Mouse (Mus musculus) limb, embryonic 11.5 days (tissue): ENCODE measurements around the gene 4930556J24Rik. TPM values are rescaled to one million over a fixed set of nuclear protein-coding genes. Genes with fewer than 3 reads are reported as not detected.
A peak's percentile ranks its signal among the peaks of the same experiment; 100 is the strongest.

Source experiments
- ATAC-seq: fragments of 200-750 bp; cut with Nextera tagmentation; 2 replicates; pipeline ENCODE4 v1.8.0; 2017; ENCODE audit warnings: low read depth; ENCODE audit not compliant: insufficient number of reproducible peaks, low FRiP score, low TSS enrichment
- DNase-seq: peaks from one replicate; pipeline ENCODE4 v3.0.0-alpha.2; 2015; ENCODE audit warnings: low spot score
- H3K27ac ChIP-seq: fragments of 300-500 bp; sonication (generic); replicated peaks from 2 replicates; pipeline ENCODE4 v1.5.1; 2014; ENCODE audit warnings: low read depth, mild to moderate bottlenecking, low read length
- H3K27me3 ChIP-seq: fragments of 300-500 bp; sonication (generic); 2 replicates; pipeline ENCODE4 v1.6.1; 2014; ENCODE audit warnings: mild to moderate bottlenecking, low read length, mixed read lengths; ENCODE audit not compliant: control insufficient read depth, insufficient read depth
- H3K36me3 ChIP-seq: fragments of 300-500 bp; sonication (generic); 2 replicates; pipeline ENCODE4 v1.6.1; 2014; ENCODE audit warnings: mild to moderate bottlenecking, low read length, moderate library complexity, mixed read lengths; ENCODE audit not compliant: control insufficient read depth, insufficient read depth
- H3K4me1 ChIP-seq: fragments of 300-500 bp; sonication (generic); 2 replicates; pipeline ENCODE4 v1.6.1; 2014; ENCODE audit warnings: low read length, mixed read lengths; ENCODE audit not compliant: control insufficient read depth, insufficient read depth
- H3K4me2 ChIP-seq: fragments of 300-500 bp; sonication (generic); 2 replicates; pipeline ENCODE4 v1.6.1; 2014; ENCODE audit warnings: low read depth, mild to moderate bottlenecking, moderate library complexity; ENCODE audit not compliant: severe bottlenecking
- H3K4me3 ChIP-seq: fragments of 300-500 bp; sonication (generic); 2 replicates; pipeline ENCODE4 v1.5.1; 2014; ENCODE audit warnings: low read depth, low read length
- H3K9ac ChIP-seq: fragments of 300-500 bp; sonication (generic); 2 replicates; pipeline ENCODE4 v1.6.1; 2014; ENCODE audit warnings: mild to moderate bottlenecking, low read length
- H3K9me3 ChIP-seq: fragments of 300-500 bp; sonication (generic); 2 replicates; pipeline ENCODE4 v1.6.1; 2016; ENCODE audit warnings: low read length; ENCODE audit not compliant: control insufficient read depth
- WGBS: fragments of 180-500 bp; shearing (Covaris S2); extraction: QIAGEN DNeasy Blood & Tissue Kit; methylation state at CpG from one replicate; pipeline ENCODE4 v1.1.7; 2014; 5-methylcytosine and 5-hydroxymethylcytosine counted together
- polyA plus RNA-seq: library from polyadenylated mRNA; unstranded; fragments of >200 nt; fragmentation: Nextera tagmentation; extraction: Ambion mirVana; gene quantifications from 2 replicates; pipeline ENCODE4 v1.2.1, GENCODE M21; 2014

Gene 4930556J24Rik
- polyA plus RNA-seq, 1 experiment from 2014 or later: not detected

DNA sequence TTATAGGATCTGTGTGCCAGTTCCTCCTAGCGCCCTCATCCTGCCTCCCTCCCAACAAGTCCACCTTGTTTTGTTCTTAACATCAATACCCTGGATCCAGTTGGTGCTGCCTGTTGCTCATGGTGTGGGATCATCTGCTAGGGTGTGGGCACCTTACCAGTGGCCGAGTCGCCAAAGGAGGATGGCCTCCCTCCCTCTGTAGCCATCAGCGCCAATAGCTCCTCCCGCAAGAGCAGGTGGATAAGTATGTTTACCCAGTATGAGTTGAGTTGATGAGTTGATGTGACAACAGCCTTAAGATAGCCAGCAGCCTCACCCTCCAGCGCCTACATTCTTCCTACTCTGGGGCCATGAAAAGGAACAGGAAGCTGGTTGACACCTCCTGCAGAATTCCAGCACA lies 76.3 kb downstream of the 4930556J24Rik start:
- ATAC-seq: no peak
- H3K9ac ChIP-seq: no peak overlapping the region
- no peak overlapping the region for H3K4me3 ChIP-seq
- H3K27ac ChIP-seq: no peak overlapping the region
- no peaks in the 10 kb centered on the region for H3K9me3 ChIP-seq
- no peak for DNase-seq
- no peaks in the 10 kb centered on the region for H3K4me1 ChIP-seq
- no peaks in the 10 kb centered on the region for H3K27me3 ChIP-seq
- no peak overlapping the region for H3K4me2 ChIP-seq
- H3K36me3 ChIP-seq: 0 out of 2 replicates have a peak, but pooled peaks cover 2% of the 10 kb centered on the region
- 78% methylated on average over 6 of the region's 6 CpGs for WGBS

DNA sequence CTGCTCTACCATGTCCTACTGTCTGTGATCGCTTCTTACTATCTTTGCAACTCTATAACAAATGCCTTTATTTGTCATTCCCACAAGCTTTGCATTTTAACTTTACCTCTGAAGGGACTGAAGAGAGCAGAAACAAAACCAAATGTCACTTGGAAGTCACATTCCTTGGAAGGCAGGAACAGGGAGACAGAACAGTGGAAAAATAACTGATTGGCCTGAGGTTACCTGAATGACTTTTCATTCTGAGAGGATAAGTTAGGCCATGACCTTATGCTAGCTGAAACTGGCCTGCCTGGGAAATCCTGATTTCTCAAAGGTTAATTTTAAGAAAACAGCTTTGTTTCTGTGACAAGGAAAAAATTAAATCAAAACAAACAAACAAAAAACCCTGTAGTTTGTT lies 80.6 kb downstream of the 4930556J24Rik start:
- DNase-seq: no peak
- no peaks in the 10 kb centered on the region for H3K9me3 ChIP-seq
- no peak overlapping the region for H3K9ac ChIP-seq
- H3K27me3 ChIP-seq: no peaks in the 10 kb centered on the region
- no peak overlapping the region for H3K27ac ChIP-seq
- H3K4me3 ChIP-seq: no peak overlapping the region
- 71% methylated on average over 1 of the region's 1 CpGs for WGBS
- no peak for ATAC-seq
- H3K4me1 ChIP-seq: no peaks in the 10 kb centered on the region
- H3K36me3 ChIP-seq: 0 out of 2 replicates have a peak, but pooled peaks cover 2% of the 10 kb centered on the region
- no peak overlapping the region for H3K4me2 ChIP-seq

DNA sequence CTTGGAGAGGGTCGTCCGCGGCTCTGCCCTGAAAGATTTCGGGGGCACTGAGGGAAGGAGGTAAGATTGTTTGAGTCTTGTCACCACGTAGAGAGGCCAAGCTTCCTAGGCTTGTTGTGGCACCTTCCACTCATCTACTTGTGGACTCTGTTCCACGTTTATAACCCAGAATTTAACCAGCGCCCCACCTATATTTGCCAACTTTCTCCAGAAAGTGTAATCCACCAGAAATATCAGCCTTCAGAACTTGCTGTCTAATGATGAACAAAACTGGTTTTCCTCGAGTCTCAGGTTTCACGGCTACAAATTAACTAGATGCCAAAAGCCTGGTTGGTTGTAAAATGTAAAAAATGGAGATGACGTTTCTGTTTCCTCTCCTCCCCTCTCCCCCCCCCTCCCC lies 81.1 kb downstream of the 4930556J24Rik start:
- peak overlapping the region; percentile 70 for H3K9ac ChIP-seq
- H3K36me3 ChIP-seq: 0 out of 2 replicates have a peak, but pooled peaks cover 2% of the 10 kb centered on the region
- H3K4me1 ChIP-seq: no peaks in the 10 kb centered on the region
- H3K27ac ChIP-seq: peak overlapping the region; percentile 90
- no peaks in the 10 kb centered on the region for H3K27me3 ChIP-seq
- WGBS: 4% methylated on average over 10 of the region's 10 CpGs
- ATAC-seq: peak; percentile 8; the same call in 1 of the 2 replicates
- no peak for DNase-seq
- peak overlapping the region; percentile 45 for H3K4me3 ChIP-seq
- H3K4me2 ChIP-seq: peak overlapping the region; percentile 70
- H3K9me3 ChIP-seq: no peaks in the 10 kb centered on the region

DNA sequence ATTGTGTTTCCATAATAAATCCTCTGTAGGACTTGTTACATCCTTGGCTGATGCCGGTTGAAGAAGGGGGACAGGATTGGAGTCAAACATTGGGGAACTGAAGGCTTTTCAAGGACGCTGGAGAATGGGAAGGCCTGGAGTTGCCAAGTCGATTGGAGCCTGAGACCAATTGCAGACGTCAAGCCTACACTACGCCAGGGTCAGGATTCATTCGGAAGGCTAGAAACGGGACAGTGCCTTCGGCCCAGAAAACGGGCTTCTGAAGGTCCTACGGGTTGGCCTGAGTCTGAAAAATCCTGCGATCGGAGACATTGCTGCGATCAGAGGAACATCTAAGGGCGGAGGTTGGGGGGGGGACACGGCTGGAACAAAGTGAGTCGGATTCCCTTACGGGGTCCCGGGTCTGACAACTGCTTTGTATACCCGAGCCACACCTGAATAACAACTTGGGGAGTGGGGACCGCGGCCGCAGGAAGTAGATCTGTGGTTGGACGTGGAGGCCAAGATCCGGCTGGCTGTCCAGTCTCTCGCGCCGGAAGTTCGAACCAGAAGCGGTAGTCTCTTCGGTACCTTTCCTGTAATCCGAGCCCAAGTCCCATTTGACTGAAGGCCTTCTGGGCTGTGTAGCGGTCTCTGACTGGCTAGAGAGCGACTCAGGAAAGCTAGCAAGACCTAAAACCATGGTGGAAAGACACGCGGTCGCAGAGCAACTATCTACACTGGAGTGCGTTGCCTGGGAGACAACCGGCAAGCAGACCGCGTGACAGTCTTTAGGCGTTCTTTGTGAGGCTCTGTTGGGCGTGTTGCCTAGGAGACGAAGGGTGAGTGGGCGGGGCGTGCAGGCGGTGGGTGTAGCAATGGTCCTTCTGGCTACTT lies 81.9 kb downstream of the 4930556J24Rik start, which contains the start of the genes 4921536K21Rik and Dusp18:
Gene 4921536K21Rik (minus strand): TSS at position 693 of the 876 bp plus-strand sequence.
Gene Dusp18 (plus strand): TSS at position 835 of the 876 bp plus-strand sequence.
- 0 out of 2 replicates have a peak, but pooled peaks cover 2% of the 10 kb centered on the region for H3K36me3 ChIP-seq
- H3K4me2 ChIP-seq: peak within 1 kb of the TSS; percentile 70
- no peaks in the 10 kb centered on the region for H3K27me3 ChIP-seq
- no peaks in the 10 kb centered on the region for H3K4me1 ChIP-seq
- 2% methylated on average over 46 of the region's 46 CpGs for WGBS
- peak within 1 kb of the TSS; percentile 45 for H3K4me3 ChIP-seq
- peak; percentile 97 for DNase-seq
- peak within 1 kb of the TSS; percentile 90 for H3K27ac ChIP-seq
- no peaks in the 10 kb centered on the region for H3K9me3 ChIP-seq
- peak; percentile 92 for ATAC-seq
- peak within 1 kb of the TSS; percentile 70 for H3K9ac ChIP-seq

DNA sequence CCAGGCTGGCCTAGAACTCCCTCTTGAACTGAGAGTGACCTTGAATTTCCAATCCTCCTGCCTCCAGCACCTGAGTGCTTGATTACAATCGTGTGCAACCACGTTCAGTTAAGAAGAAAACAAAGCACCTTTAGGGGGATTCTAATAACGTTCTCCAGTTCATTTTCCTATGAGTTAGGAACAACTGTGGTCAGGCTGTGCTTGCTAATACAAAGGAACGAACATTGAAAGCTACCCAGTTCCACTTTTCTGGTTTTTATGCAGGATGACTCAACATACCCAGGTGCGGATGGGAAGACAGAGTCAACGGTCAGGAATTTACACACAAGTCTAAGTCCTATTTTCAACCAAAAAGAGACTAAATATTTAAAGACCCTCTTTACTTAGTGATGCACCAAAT lies 82.6 kb downstream of the 4930556J24Rik start:
- peak overlapping the region; percentile 70; the same call in 1 of the 2 replicates for H3K4me2 ChIP-seq
- no peak overlapping the region; the same call in 1 of the 2 replicates for H3K4me3 ChIP-seq
- H3K27ac ChIP-seq: no peak overlapping the region
- ATAC-seq: no peak
- DNase-seq: no peak
- 82% methylated on average over 6 of the region's 6 CpGs for WGBS
- no peaks in the 10 kb centered on the region for H3K4me1 ChIP-seq
- H3K27me3 ChIP-seq: no peaks in the 10 kb centered on the region
- no peaks in the 10 kb centered on the region for H3K9me3 ChIP-seq
- no peak overlapping the region for H3K9ac ChIP-seq
- 0 out of 2 replicates have a peak, but pooled peaks cover 2% of the 10 kb centered on the region for H3K36me3 ChIP-seq

Other genes starting within 250 kb of the 4930556J24Rik start
- 0.30 and 0.69 TPM in 2 replicates for gene Osbp2, start 112.9 kb downstream of the 4930556J24Rik start, polyA plus RNA-seq
- 0.33 and 0.47 TPM in 2 replicates for gene 4921536K21Rik, start 81.7 kb downstream of the 4930556J24Rik start, polyA plus RNA-seq
- 13.7 and 14.5 TPM in 2 replicates for gene Dusp18, start 81.5 kb downstream of the 4930556J24Rik start, polyA plus RNA-seq
- 1.7 and 2.1 TPM in 2 replicates for gene Slc35e4, start 62.1 kb downstream of the 4930556J24Rik start, polyA plus RNA-seq
- gene Tcn2, start 44.6 kb downstream of the 4930556J24Rik start, polyA plus RNA-seq: 24.2 and 28.9 TPM in 2 replicates
- gene Pes1, start 12.8 kb downstream of the 4930556J24Rik start, polyA plus RNA-seq: 81.9 and 87.4 TPM in 2 replicates
- 2.6 and 3.2 TPM in 2 replicates for gene Gal3st1, start 6.9 kb upstream of the 4930556J24Rik start, polyA plus RNA-seq
- not detected in 2 replicates for gene Sec14l4, start 54.7 kb upstream of the 4930556J24Rik start, polyA plus RNA-seq
- not detected in 2 replicates for gene Sec14l3, start 88.1 kb upstream of the 4930556J24Rik start, polyA plus RNA-seq
- gene Mtfp1, start 118.7 kb upstream of the 4930556J24Rik start, polyA plus RNA-seq: 8.5 and 10.9 TPM in 2 replicates
- gene Sec14l2, start 146.6 kb upstream of the 4930556J24Rik start, polyA plus RNA-seq: 1.9 and 2.2 TPM in 2 replicates
- 24.3 and 28.9 TPM in 2 replicates for gene Rnf215, start 158.4 kb upstream of the 4930556J24Rik start, polyA plus RNA-seq
- 4.3 and 4.7 TPM in 2 replicates for gene Ccdc157, start 183.5 kb upstream of the 4930556J24Rik start, polyA plus RNA-seq
- 98.3 and 112 TPM in 2 replicates for gene Sf3a1, start 183.6 kb upstream of the 4930556J24Rik start, polyA plus RNA-seq
- 20.5 and 25.0 TPM in 2 replicates for gene Tbc1d10a, start 210.0 kb upstream of the 4930556J24Rik start, polyA plus RNA-seq
- 1.1 and 1.5 TPM in 2 replicates for gene Castor1, start 241.4 kb upstream of the 4930556J24Rik start, polyA plus RNA-seq